Mouse (Mus musculus) cortical plate, adult 2 months (tissue): ENCODE data around the gene Pik3cd. TPM values are rescaled to one million over a fixed set of nuclear protein-coding genes. Genes with fewer than 3 reads are reported as not detected.

ENCODE experiments used
- H3K27ac ChIP-seq: fragments of 200-500 bp; 2 replicates; pipeline ENCODE4 v1.5.1; 2012; ENCODE audit warnings: low read length, control low read depth, inconsistent platforms; ENCODE audit not compliant: insufficient read depth
- H3K4me1 ChIP-seq: fragments of 200-500 bp; 2 replicates; pipeline ENCODE4 v1.6.1; 2011; ENCODE audit warnings: low read length; ENCODE audit not compliant: control insufficient read depth, insufficient read depth
- H3K4me3 ChIP-seq: fragments of 200-500 bp; 2 replicates; pipeline ENCODE4 v1.5.1; 2011; ENCODE audit warnings: mild to moderate bottlenecking, low read length, control low read depth; ENCODE audit not compliant: insufficient read depth
- CTCF ChIP-seq: fragments of 200-500 bp; IDR thresholded peaks from 2 replicates; pipeline ENCODE4 v1.5.1; 2011; ENCODE audit warnings: mild to moderate bottlenecking, control low read depth, low read length; ENCODE audit not compliant: insufficient read depth; ENCODE audit errors: extremely low read depth
- POLR2A ChIP-seq: fragments of 200-500 bp; IDR thresholded peaks from 2 replicates; pipeline ENCODE4 v1.6.1; 2011; ENCODE audit warnings: mild to moderate bottlenecking, low read length, control low read depth; ENCODE audit not compliant: insufficient read depth; ENCODE audit errors: extremely low read depth
- polyA plus RNA-seq: library from polyadenylated mRNA; depleted of rRNA; stranded (reverse); fragments of >200 nt; gene quantifications from 2 replicates; pipeline ENCODE4 v1.2.3, GENCODE M21; 2012

Pik3cd gene
- polyA plus RNA-seq, 1 experiment = 13.2 TPM

GRCm38 (mm10) chr4:149725661-149726350 is 23.4 kb upstream of the Pik3cd start:
- Histone ChIP-seq H3K27ac (no peak overlapping the region), H3K4me1 (no peaks in the 10 kb centered on the region)
- TF ChIP-seq POLR2A = no peak
- TF ChIP-seq CTCF = peak; percentile 49

GRCm38 (mm10) chr4:149724916-149725470 is 22.6 kb upstream of the Pik3cd start:
- Histone ChIP-seq H3K27ac (no peak overlapping the region), H3K4me1 (no peaks in the 10 kb centered on the region), H3K4me3 (no peak overlapping the region)
- TF ChIP-seq CTCF = no peak
- TF ChIP-seq POLR2A = no peak

More at GRCm38 (mm10) chr4:149725661-149726350, 23.4 kb upstream of the Pik3cd start:
- no peak overlapping the region for H3K4me3 ChIP-seq

GRCm38 (mm10) chr4:149723855-149724731 is 21.7 kb upstream of the Pik3cd start:
- TF ChIP-seq POLR2A = no peak
- TF ChIP-seq CTCF = peak; percentile 69
- H3K4me3 ChIP-seq = no peak overlapping the region
- H3K27ac ChIP-seq = peak overlapping the region; percentile 7; the same call in 1 of the 2 replicates
- no peaks in the 10 kb centered on the region for H3K4me1 ChIP-seq

- H3K4me1 ChIP-seq = no peaks in the 10 kb centered on the region
These were observed 20.6 kb upstream of the Pik3cd start for GRCm38 (mm10) chr4:149723021-149723390.

GRCm38 (mm10) chr4:149722104-149723020 is 20.0 kb upstream of the Pik3cd start:
- no peaks in the 10 kb centered on the region for H3K4me1 ChIP-seq
- H3K4me3 ChIP-seq = no peak overlapping the region
- no peak overlapping the region for H3K27ac ChIP-seq
- no peak for TF ChIP-seq CTCF
- no peak for TF ChIP-seq POLR2A

More at GRCm38 (mm10) chr4:149723021-149723390, 20.6 kb upstream of the Pik3cd start:
- Histone ChIP-seq H3K27ac (no peak overlapping the region), H3K4me3 (no peak overlapping the region)
- TF ChIP-seq CTCF (no peak), POLR2A (no peak)

- Histone ChIP-seq H3K27ac (no peak overlapping the region), H3K4me1 (no peaks in the 10 kb centered on the region), H3K4me3 (no peak overlapping the region)
- no peak for TF ChIP-seq POLR2A
- TF ChIP-seq CTCF = no peak
These were observed 18.8 kb upstream of the Pik3cd start for GRCm38 (mm10) chr4:149721163-149721562.

GRCm38 (mm10) chr4:149719686-149720085 is 17.3 kb upstream of the Pik3cd start:
- Histone ChIP-seq H3K4me3 (no peak overlapping the region), H3K4me1 (no peaks in the 10 kb centered on the region), H3K27ac (no peak overlapping the region)
- TF ChIP-seq POLR2A (no peak), CTCF (peak; percentile 55)

GRCm38 (mm10) chr4:149714542-149714941 is 12.2 kb upstream of the Pik3cd start:
- Histone ChIP-seq H3K4me1 (no peaks in the 10 kb centered on the region), H3K4me3 (no peak overlapping the region), H3K27ac (no peak overlapping the region)
- TF ChIP-seq CTCF (no peak), POLR2A (no peak)

- no peak overlapping the region for H3K27ac ChIP-seq
- H3K4me1 ChIP-seq = no peaks in the 10 kb centered on the region
- no peak for TF ChIP-seq POLR2A
- peak; percentile 66 for TF ChIP-seq CTCF
- no peak overlapping the region for H3K4me3 ChIP-seq
These were observed 9.6 kb upstream of the Pik3cd start for GRCm38 (mm10) chr4:149711955-149712354.
